Comparison of ENCODE assay signal across 28 mouse cellular contexts in genomic region chr15:56003921-56004320, GRCm38 (mm10).
"Had no signal": no experiment of that assay in that cellular context is flagged by ENCODE, and none has a peak within 500 bp of the region (broad histone marks: within the 10 kb centered on the region; RNA-seq: fewer than 3 reads in every experiment).

No protein-coding gene starts in this region.

- H3K36me3 ChIP-seq: heart, embryonic 10.5 days; heart, embryonic 12.5 days; hindbrain, embryonic 10.5 days; hindbrain, embryonic 12.5 days; intestine, embryonic 15.5 days; kidney, embryonic 15.5 days; limb, embryonic 13.5 days; limb, embryonic 15.5 days; liver, embryonic 12.5 days had no signal

- H3K9ac ChIP-seq: heart, embryonic 12.5 days; hindbrain, embryonic 12.5 days; hindbrain, embryonic 14.5 days; intestine, embryonic 15.5 days; kidney, embryonic 15.5 days; limb, embryonic 13.5 days; limb, embryonic 15.5 days; liver, embryonic 12.5 days; liver, embryonic 14.5 days had no signal

- ATAC-seq: hindbrain, embryonic 16.5 days; inflammation-experienced regulatory T-cells, adult 6 months; intestine, embryonic 15.5 days; intestine, postnatal 0 days; liver, embryonic 12.5 days had no signal

- H3K9me3 ChIP-seq: heart, embryonic 10.5 days; heart, embryonic 12.5 days; hindbrain, embryonic 10.5 days; hindbrain, embryonic 12.5 days; intestine, embryonic 15.5 days; kidney, embryonic 15.5 days; limb, embryonic 13.5 days; limb, embryonic 15.5 days; liver, embryonic 12.5 days had no signal

- DNase-seq: gastrocnemius, adult 2 months; gastrocnemius, postnatal 10 days; gastrocnemius, postnatal 25 days; heart, adult 18-20 months; heart, postnatal 10 days; heart, postnatal 4 days; kidney, adult 2 months; kidney, adult 9 months; kidney, postnatal 14 days; kidney, postnatal 36 days; layer of hippocampus, adult 9-11 months; layer of hippocampus, postnatal 36 days; left cerebral cortex, postnatal 4 days had no signal

- H3K4me1 ChIP-seq: heart, embryonic 10.5 days; hindbrain, embryonic 12.5 days; intestine, embryonic 15.5 days; kidney, embryonic 15.5 days; limb, embryonic 13.5 days; limb, embryonic 15.5 days; liver, embryonic 12.5 days had no signal

- H3K4me3 ChIP-seq: gastrocnemius, adult 2 months; heart, embryonic 10.5 days; heart, embryonic 12.5 days; hindbrain, embryonic 10.5 days; hindbrain, embryonic 12.5 days; intestine, embryonic 15.5 days; kidney, embryonic 15.5 days; limb, embryonic 13.5 days; limb, embryonic 15.5 days; liver, embryonic 12.5 days had no signal

- H3K4me2 ChIP-seq: heart, embryonic 12.5 days; hindbrain, embryonic 12.5 days; hindbrain, embryonic 14.5 days; intestine, embryonic 15.5 days; kidney, embryonic 15.5 days; limb, embryonic 13.5 days; limb, embryonic 15.5 days; liver, embryonic 12.5 days had no signal

- H3K27me3 ChIP-seq: heart, embryonic 12.5 days; hindbrain, embryonic 12.5 days; intestine, embryonic 15.5 days; kidney, embryonic 15.5 days; limb, embryonic 13.5 days; limb, embryonic 15.5 days; liver, embryonic 12.5 days had no signal

- H3K27ac ChIP-seq: gastrocnemius, adult 2 months; heart, embryonic 10.5 days; hindbrain, embryonic 10.5 days; hindbrain, embryonic 12.5 days; hindbrain, embryonic 14.5 days; intestine, embryonic 15.5 days; kidney, embryonic 15.5 days; kidney, postnatal 0 days; limb, embryonic 13.5 days; limb, embryonic 15.5 days; liver, embryonic 12.5 days; liver, embryonic 14.5 days had no signal
